Mouse (Mus musculus) lung, embryonic 14.5 days (tissue): Measurements from ENCODE around the gene Fdxr. TPM values are rescaled to one million over a fixed set of nuclear protein-coding genes. Genes with fewer than 3 reads are reported as not detected.

Experiments used
- ATAC-seq: fragments of 200-750 bp; cut with Nextera tagmentation; 2 replicates; pipeline ENCODE4 v1.8.0; 2017; ENCODE audit warnings: mild to moderate bottlenecking, moderate TSS enrichment, moderate library complexity; ENCODE audit not compliant: insufficient read depth
- DNase-seq: peaks from one replicate; pipeline ENCODE4 v3.0.0-alpha.2; 2015
- H3K27ac ChIP-seq: fragments of 300-500 bp; sonication (generic); 2 replicates; pipeline ENCODE4 v1.5.1; 2014; ENCODE audit warnings: low read depth, mild to moderate bottlenecking, moderate library complexity
- H3K27me3 ChIP-seq: fragments of 300-500 bp; sonication (generic); 2 replicates; pipeline ENCODE4 v1.6.1; 2014; ENCODE audit warnings: low read length, control low read depth; ENCODE audit not compliant: insufficient read depth
- H3K36me3 ChIP-seq: fragments of 300-500 bp; sonication (generic); 2 replicates; pipeline ENCODE4 v1.6.1; 2014; ENCODE audit warnings: control low read depth; ENCODE audit not compliant: insufficient read depth
- H3K4me1 ChIP-seq: fragments of 300-500 bp; sonication (generic); 2 replicates; pipeline ENCODE4 v1.6.1; 2014; ENCODE audit warnings: antibody characterized with exemption, control low read depth; ENCODE audit not compliant: insufficient read depth
- H3K4me2 ChIP-seq: fragments of 300-500 bp; sonication (generic); 2 replicates; pipeline ENCODE4 v1.6.1; 2014; ENCODE audit warnings: mild to moderate bottlenecking
- H3K4me3 ChIP-seq: fragments of 300-500 bp; sonication (generic); 2 replicates; pipeline ENCODE4 v1.5.1; 2014; ENCODE audit warnings: low read depth, low read length
- H3K9ac ChIP-seq: fragments of 300-500 bp; sonication (generic); 2 replicates; pipeline ENCODE4 v1.6.1; 2014
- H3K9me3 ChIP-seq: fragments of 300-500 bp; sonication (generic); 2 replicates; pipeline ENCODE4 v1.6.1; 2016; ENCODE audit warnings: low read depth, low read length, control low read depth
- CTCF ChIP-seq: IDR thresholded peaks from 2 replicates; pipeline ENCODE4 v1.5.1; 2016; ENCODE audit warnings: antibody characterized with exemption, low read depth
- WGBS: fragments of 180-500 bp; shearing (Covaris S2); extraction: QIAGEN DNeasy Blood & Tissue Kit; methylation state at CpG from one replicate; pipeline ENCODE4 v1.1.7; 2014; 5-methylcytosine and 5-hydroxymethylcytosine counted together
- polyA plus RNA-seq: library from polyadenylated mRNA; unstranded; fragments of >200 nt; fragmentation: Nextera tagmentation; extraction: Ambion mirVana; gene quantifications from 2 replicates; pipeline ENCODE4 v1.2.1, GENCODE M21; 2014

Fdxr gene
- polyA plus RNA-seq, 1 experiment from 2014 or later, result 10.4 TPM

DNA sequence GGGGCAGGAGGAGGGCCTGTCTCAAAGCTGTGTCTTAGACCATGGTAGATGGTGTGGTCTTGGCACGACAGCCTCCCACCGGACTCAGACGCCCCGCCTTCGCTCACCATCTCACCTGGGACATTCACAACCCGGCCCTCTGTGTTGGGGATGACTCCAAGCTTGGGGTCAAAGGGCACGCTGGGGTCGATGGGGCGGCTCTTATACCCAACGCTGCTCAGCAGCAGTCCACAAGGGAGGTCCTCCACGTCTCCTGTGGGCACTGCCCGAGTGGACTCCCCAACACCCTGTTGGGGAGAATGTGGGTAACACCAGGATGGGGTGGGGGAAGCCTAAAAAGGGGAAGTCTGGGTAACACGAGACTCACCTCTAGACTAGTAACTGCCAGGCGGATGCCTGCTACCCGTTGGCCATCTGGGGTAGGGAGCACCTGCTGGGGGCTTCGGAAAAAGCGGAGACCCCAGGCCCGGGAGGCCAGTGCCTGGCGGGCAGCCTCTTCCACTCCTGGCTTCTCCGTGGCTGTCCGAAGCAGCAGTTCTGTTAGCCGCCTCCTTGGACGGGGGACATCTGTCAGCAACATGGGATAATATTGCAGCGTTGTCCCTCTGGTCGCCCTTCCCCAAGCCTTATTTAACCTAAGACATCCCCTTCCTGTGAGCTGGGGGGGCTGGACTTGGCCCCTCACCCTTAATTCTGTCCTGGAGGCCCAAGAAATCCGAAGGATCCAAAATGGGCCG lies 7.4 kb downstream of the Fdxr start:
- DNase-seq (no peak), ATAC-seq (no peak)
- no peaks in the 10 kb centered on the region for H3K9me3 ChIP-seq
- 81% methylated on average over 27 of the region's 27 CpGs for WGBS
- no peak overlapping the region for H3K9ac ChIP-seq
- TF ChIP-seq CTCF, result no peak
- H3K4me1 ChIP-seq, result 0 out of 2 replicates have a peak, but pooled peaks cover 2% of the 10 kb centered on the region
- H3K27ac ChIP-seq, result no peak overlapping the region
- peaks cover 54% of the 10 kb centered on the region for H3K27me3 ChIP-seq
- 0 out of 2 replicates have a peak, but pooled peaks cover 6% of the 10 kb centered on the region for H3K36me3 ChIP-seq
- no peak overlapping the region for H3K4me3 ChIP-seq
- H3K4me2 ChIP-seq, result no peak overlapping the region

DNA sequence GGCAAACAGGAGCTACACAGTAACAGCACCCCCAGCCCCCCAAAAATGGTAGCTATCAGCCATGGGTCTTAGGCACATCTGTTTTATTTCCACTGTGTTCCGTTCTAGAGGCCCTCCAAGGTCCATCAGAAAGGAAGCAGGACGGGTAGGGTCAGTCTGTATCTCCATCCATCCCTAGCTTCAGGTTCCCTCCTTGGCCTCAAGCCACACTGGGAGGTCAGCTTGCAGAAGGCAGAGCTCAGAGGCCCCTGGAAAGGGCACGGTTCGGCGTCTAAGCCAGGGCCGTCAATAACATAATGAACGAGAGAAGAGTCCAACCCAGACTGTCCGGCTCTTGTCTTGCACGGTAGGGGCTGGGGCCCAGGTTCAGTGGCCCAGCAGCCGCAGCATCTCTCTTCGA lies 8.9 kb downstream of the Fdxr start:
- 64% methylated on average over 11 of the region's 11 CpGs for WGBS
- H3K27ac ChIP-seq, result no peak overlapping the region
- no peak for DNase-seq

DNA sequence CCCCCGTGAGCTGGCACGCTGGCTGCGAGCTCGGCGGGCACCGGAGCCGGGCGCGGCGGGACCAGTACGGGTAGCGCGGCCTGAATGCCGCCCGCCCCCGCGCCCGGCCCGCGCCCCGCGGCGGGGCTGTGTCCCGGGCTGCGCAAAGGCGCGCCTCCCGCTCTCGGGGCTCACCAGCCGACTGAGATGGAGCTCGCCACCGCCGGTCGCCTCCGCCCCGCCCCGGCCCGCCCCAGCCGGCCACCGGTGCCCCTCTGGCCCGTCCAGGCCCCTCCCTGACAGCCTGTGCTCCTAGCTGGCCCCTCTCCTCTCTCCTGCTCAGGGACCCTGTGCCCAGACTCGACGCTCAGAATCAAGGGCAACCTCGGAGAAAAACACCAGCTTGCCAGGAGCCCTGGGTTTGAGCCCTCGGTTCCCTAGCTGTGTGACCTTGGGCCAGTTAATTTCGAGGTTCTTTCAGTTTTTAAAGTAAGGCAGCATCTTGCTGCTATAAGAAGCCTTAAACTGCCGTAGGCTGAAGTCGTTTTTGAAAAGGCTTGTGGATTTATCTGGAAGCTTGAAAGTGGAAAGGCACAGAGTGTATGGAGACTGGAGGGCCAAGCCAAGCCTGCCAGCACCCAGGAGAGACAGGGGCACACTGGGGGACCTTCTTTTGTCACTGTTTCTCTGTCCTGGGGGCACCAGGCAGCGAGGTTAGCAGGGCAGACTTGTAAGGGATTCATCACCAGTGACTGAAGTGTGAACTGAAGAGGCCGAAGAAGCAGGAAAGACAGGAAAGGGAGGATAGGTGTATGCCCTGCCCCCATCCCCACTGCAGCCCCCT lies 9.6 kb downstream of the Fdxr start, which contains the start of gene Grin2c:
Gene Grin2c, minus strand, starts transcription at position 183 of the 823 bp plus-strand sequence.
- peak within 1 kb of the TSS; percentile 33 for H3K4me3 ChIP-seq
- H3K27me3 ChIP-seq, result peaks cover 76% of the 10 kb centered on the region
- no peak within 1 kb of the TSS for H3K27ac ChIP-seq
- H3K4me2 ChIP-seq, result peak within 1 kb of the TSS; percentile 59
- ATAC-seq (no peak), DNase-seq (no peak)
- H3K9ac ChIP-seq, result peak within 1 kb of the TSS; percentile 26; the same call in 1 of the 2 replicates
- WGBS, result 4% methylated on average over 44 of the region's 50 CpGs
- no peaks in the 10 kb centered on the region for H3K9me3 ChIP-seq
- H3K4me1 ChIP-seq, result 0 out of 2 replicates have a peak, but pooled peaks cover 2% of the 10 kb centered on the region
- H3K36me3 ChIP-seq, result 0 out of 2 replicates have a peak, but pooled peaks cover 6% of the 10 kb centered on the region
- no peak for TF ChIP-seq CTCF

More for the DNA sequence above, 8.9 kb downstream of the Fdxr start:
- H3K4me1 ChIP-seq, result 0 out of 2 replicates have a peak, but pooled peaks cover 2% of the 10 kb centered on the region
- H3K4me2 ChIP-seq, result no peak overlapping the region
- no peak overlapping the region for H3K9ac ChIP-seq
- H3K4me3 ChIP-seq, result no peak overlapping the region
- H3K36me3 ChIP-seq, result 0 out of 2 replicates have a peak, but pooled peaks cover 6% of the 10 kb centered on the region
- peaks cover 70% of the 10 kb centered on the region for H3K27me3 ChIP-seq
- ATAC-seq, result no peak
- no peaks in the 10 kb centered on the region for H3K9me3 ChIP-seq
- TF ChIP-seq CTCF, result no peak

DNA sequence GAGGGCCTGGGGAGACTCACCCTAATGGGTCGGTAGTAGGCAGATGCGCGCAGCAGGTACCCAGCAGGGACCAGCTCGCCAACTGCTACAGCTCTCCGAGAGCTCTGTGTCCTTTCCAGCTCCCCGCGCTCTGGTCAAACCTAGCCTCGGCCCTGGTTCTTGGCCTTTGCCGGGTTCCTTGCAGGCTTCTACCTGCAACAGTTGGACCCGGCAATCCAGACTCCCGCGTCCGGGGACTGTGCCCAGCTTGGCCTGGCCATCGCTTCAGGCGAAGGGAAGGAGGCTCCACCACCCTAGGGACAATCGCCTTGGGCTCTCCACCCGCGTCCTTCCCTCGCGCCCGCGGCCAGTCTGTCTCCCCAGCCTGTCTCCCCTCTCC lies 10.5 kb downstream of the Fdxr start:
- H3K4me3 ChIP-seq, result peak overlapping the region; percentile 33
- H3K4me2 ChIP-seq, result peak overlapping the region; percentile 59
- 0 out of 2 replicates have a peak, but pooled peaks cover 6% of the 10 kb centered on the region for H3K36me3 ChIP-seq
- no peak overlapping the region; the same call in 1 of the 2 replicates for H3K9ac ChIP-seq
- H3K9me3 ChIP-seq, result no peaks in the 10 kb centered on the region
- H3K27ac ChIP-seq, result no peak overlapping the region
- H3K4me1 ChIP-seq, result 0 out of 2 replicates have a peak, but pooled peaks cover 2% of the 10 kb centered on the region
- ATAC-seq (no peak), DNase-seq (no peak)
- H3K27me3 ChIP-seq, result peaks cover 85% of the 10 kb centered on the region
- 2% methylated on average over 21 of the region's 22 CpGs for WGBS
- TF ChIP-seq CTCF, result no peak

DNA sequence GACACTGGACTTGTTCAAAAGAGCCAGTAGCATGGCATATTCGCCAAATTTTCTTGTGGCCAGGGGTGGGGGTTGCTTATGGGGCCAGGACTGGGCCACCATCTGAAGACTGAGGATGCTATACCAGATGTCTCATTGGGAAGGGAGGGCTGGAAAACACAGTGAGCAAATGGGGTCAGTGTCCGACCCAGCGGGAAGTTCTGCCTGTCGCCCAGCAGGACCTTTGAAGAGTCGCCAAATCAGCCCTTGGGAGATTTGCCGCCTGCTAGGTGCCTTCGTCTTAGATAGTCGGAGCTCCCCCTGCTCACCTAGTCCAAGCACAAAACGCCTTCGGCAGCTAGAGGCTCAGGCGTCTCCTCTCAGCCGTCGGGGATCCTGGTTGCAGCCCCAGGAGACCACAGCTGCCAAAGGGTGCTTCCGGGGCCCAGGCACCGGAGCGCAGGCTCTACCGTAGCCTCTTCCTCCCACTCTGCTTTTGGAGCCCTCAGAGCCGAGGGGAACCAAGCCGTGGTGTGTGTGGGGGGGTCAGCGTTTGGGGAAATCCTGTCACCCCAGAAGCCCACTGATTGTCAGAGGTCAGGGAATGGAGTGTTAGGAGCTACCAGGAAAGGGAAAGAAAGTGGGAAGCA lies 11.0 kb downstream of the Fdxr start:
- Histone ChIP-seq H3K9me3 (no peaks in the 10 kb centered on the region), H3K27me3 (peaks cover 90% of the 10 kb centered on the region), H3K9ac (no peak overlapping the region), H3K4me3 (no peak overlapping the region), H3K4me2 (no peak overlapping the region), H3K4me1 (0 out of 2 replicates have a peak, but pooled peaks cover 2% of the 10 kb centered on the region), H3K27ac (no peak overlapping the region), H3K36me3 (0 out of 2 replicates have a peak, but pooled peaks cover 6% of the 10 kb centered on the region)
- DNase-seq (no peak), ATAC-seq (no peak)
- TF ChIP-seq CTCF, result no peak
- 2% methylated on average over 20 of the region's 20 CpGs for WGBS

DNA sequence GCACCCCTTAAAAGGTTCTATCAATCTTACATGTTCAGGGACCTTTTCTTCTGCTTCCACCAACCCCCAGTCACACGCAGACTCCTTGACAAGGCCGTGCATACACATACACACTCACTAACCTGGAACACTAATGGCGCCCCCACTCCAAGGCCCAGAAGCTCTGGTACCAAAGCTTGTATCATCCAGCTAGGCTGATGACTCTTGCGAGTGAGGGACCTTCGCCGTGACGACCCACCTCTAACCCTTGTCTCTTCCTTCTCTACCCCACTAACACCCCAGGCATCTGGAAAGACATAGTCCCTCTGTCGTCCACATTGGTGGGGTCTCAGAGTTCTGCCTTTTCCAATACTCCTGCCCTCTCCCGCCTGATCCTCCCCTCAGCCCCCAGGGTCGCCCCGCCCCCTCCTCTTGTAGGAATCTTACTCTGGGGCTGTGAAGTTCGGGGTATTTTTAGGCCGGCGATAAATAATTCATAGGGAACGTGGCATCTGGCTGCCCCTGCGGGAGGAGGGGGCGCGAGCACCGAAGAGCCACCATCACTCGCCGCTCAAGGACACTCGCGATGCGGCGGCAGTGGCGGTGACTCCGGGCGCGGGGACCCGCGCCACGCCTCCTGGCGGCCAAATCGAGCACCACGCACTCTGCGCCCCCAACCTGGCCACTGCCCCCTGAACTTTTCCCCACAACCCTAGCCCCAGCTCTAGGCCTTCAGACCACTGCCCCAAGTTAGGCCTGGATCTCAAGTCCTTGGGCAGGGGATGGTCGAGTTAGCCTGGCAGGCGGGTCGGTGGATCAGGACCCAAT lies 11.8 kb downstream of the Fdxr start:
- peak overlapping the region; percentile 14; the same call in 1 of the 2 replicates for H3K4me3 ChIP-seq
- no peak overlapping the region for H3K9ac ChIP-seq
- DNase-seq (peak; percentile 50), ATAC-seq (no peak)
- 0 out of 2 replicates have a peak, but pooled peaks cover 2% of the 10 kb centered on the region for H3K4me1 ChIP-seq
- peaks cover 98% of the 10 kb centered on the region for H3K27me3 ChIP-seq
- H3K4me2 ChIP-seq, result peak overlapping the region; percentile 48; the same call in 1 of the 2 replicates
- TF ChIP-seq CTCF, result peak; percentile 67
- no peaks in the 10 kb centered on the region for H3K9me3 ChIP-seq
- WGBS, result 5% methylated on average over 39 of the region's 39 CpGs
- H3K36me3 ChIP-seq, result 0 out of 2 replicates have a peak, but pooled peaks cover 6% of the 10 kb centered on the region
- H3K27ac ChIP-seq, result no peak overlapping the region
